Mouse (Mus musculus) forebrain, embryonic 11.5 days (tissue): ENCODE data around the gene Slc5a11. TPM values are rescaled to one million over a fixed set of nuclear protein-coding genes. Genes with fewer than 3 reads are reported as not detected.

Source experiments
- ATAC-seq: fragments of 200-750 bp; cut with Nextera tagmentation; replicated peaks from 2 replicates; pipeline ENCODE4 v1.8.0; 2017; ENCODE audit warnings: moderate TSS enrichment; ENCODE audit not compliant: low FRiP score
- DNase-seq: peaks from one replicate; pipeline ENCODE4 v3.0.0-alpha.2; 2017; ENCODE audit warnings: low spot score
- H3K27ac ChIP-seq: fragments of 300-500 bp; sonication (generic); 2 replicates; pipeline ENCODE4 v1.5.1; 2014; ENCODE audit warnings: low read depth, low read length
- H3K27me3 ChIP-seq: fragments of 300-500 bp; sonication (generic); 2 replicates; pipeline ENCODE4 v1.6.1; 2014; ENCODE audit warnings: mild to moderate bottlenecking, low read length, mixed read lengths; ENCODE audit not compliant: control insufficient read depth, insufficient read depth
- H3K36me3 ChIP-seq: fragments of 300-500 bp; sonication (generic); 2 replicates; pipeline ENCODE4 v1.6.1; 2014; ENCODE audit warnings: mild to moderate bottlenecking, low read length, moderate library complexity, mixed read lengths; ENCODE audit not compliant: control insufficient read depth, insufficient read depth
- H3K4me1 ChIP-seq: fragments of 300-500 bp; sonication (generic); replicated peaks from 2 replicates; pipeline ENCODE4 v1.6.1; 2014; ENCODE audit warnings: low read length, mixed read lengths; ENCODE audit not compliant: control insufficient read depth, insufficient read depth
- H3K4me2 ChIP-seq: fragments of 300-500 bp; sonication (generic); 2 replicates; pipeline ENCODE4 v1.6.1; 2014; ENCODE audit warnings: low read depth, mild to moderate bottlenecking, low read length, moderate library complexity, mixed read lengths; ENCODE audit not compliant: severe bottlenecking
- H3K4me3 ChIP-seq: fragments of 300-500 bp; sonication (generic); 2 replicates; pipeline ENCODE4 v1.5.1; 2014; ENCODE audit warnings: low read depth, low read length
- H3K9ac ChIP-seq: fragments of 300-500 bp; sonication (generic); 2 replicates; pipeline ENCODE4 v1.6.1; 2014; ENCODE audit warnings: low read length
- H3K9me3 ChIP-seq: fragments of 300-500 bp; sonication (generic); 2 replicates; pipeline ENCODE4 v1.6.1; 2016; ENCODE audit warnings: low read length, mixed read lengths; ENCODE audit not compliant: control insufficient read depth
- WGBS: fragments of 180-500 bp; shearing (Covaris S2); extraction: QIAGEN DNeasy Blood & Tissue Kit; methylation state at CpG from one replicate; pipeline ENCODE4 v1.1.7; 2014; 5-methylcytosine and 5-hydroxymethylcytosine counted together
- polyA plus RNA-seq: library from polyadenylated mRNA; unstranded; fragments of >200 nt; fragmentation: Nextera tagmentation; extraction: Ambion mirVana; gene quantifications from 2 replicates; pipeline ENCODE4 v1.2.1, GENCODE M21; 2014

Gene Slc5a11
- polyA plus RNA-seq: not detected in 2 replicates

DNA sequence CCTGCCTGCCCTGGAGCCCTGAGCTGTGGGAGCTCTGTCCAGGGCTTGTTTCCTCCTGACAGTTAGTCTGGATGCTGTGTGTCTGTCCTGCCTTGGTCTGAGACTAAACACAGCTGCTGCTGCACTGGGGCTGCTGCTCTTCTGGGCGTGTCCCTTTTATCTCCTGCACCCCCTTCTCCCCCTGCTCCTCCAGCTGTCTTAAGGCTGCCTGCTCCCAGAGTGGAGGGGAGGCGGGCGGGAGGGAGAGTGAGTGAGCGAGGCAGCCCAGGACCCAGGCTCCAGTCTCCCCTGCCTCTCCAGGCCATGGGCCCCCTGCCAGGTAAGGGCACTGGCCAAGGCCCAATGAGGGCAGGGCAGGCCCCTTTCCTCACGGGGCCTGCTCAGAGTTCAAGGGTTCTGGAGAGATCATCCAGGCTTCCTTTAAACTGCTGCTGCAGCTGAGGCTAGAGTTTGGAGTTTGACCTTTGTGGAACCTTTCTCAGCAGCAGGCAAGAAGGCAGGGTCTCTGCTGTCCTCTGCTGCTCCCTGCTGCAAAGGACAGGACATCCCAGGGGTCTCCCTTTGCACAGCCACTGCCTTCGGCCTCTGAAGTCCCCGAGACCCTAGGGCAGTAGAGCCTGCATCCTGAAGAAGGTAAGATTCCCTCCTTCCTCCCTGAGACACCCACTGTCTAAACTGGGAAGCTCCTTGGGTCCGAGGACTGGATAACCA lies at the start of gene Slc5a11:
Gene Slc5a11, plus strand, starts transcription at position 416 of the 711 bp plus-strand sequence.
- no peak within 1 kb of the TSS for H3K9ac ChIP-seq
- no peak within 1 kb of the TSS for H3K27ac ChIP-seq
- WGBS: 40% methylated on average over 8 of the region's 8 CpGs
- no peaks in the 10 kb centered on the region for H3K27me3 ChIP-seq
- H3K4me1 ChIP-seq: 0 out of 2 replicates have a peak, but pooled peaks cover 6% of the 10 kb centered on the region
- ATAC-seq (no peak), DNase-seq (peak; percentile 46)
- no peaks in the 10 kb centered on the region for H3K9me3 ChIP-seq
- H3K36me3 ChIP-seq: no peaks in the 10 kb centered on the region
- H3K4me2 ChIP-seq: no peak within 1 kb of the TSS
- no peak within 1 kb of the TSS for H3K4me3 ChIP-seq

DNA sequence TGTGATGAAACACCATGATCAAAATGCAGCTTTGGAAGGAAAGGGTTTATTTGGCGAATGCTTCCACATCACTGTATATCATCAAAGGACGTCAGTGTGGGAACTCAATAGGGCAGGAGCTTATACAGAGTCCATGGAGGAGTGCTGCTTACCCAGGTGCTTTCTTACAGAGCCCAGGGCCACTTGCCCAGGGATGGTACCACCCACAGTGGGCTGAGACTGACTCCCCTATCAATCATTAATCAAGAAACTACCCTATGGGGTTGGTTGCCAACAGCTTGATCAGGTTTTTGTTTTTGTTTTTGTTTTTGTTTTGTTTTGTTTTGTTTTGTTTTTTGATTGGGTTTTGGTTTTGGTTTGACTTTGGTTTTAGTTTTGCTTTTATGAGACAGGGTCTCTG lies 47.1 kb upstream of the Slc5a11 start:
- Histone ChIP-seq H3K4me2 (no peak overlapping the region), H3K9ac (no peak overlapping the region), H3K36me3 (peaks cover 23% of the 10 kb centered on the region), H3K27me3 (no peaks in the 10 kb centered on the region), H3K27ac (no peak overlapping the region), H3K9me3 (no peaks in the 10 kb centered on the region), H3K4me1 (no peaks in the 10 kb centered on the region), H3K4me3 (no peak overlapping the region)
- 90% methylated on average over 2 of the region's 2 CpGs for WGBS
- no peak for DNase-seq
- ATAC-seq: no peak

GRCm38 (mm10) chr7:123169618-123170017 lies 45.0 kb upstream of the Slc5a11 start:
- Histone ChIP-seq H3K9ac (no peak overlapping the region), H3K27ac (no peak overlapping the region), H3K4me1 (no peaks in the 10 kb centered on the region), H3K36me3 (peaks cover 19% of the 10 kb centered on the region), H3K27me3 (no peaks in the 10 kb centered on the region), H3K9me3 (no peaks in the 10 kb centered on the region), H3K4me3 (no peak overlapping the region), H3K4me2 (no peak overlapping the region)
- DNase-seq: no peak
- WGBS: 95% methylated on average over 2 of the region's 2 CpGs
- ATAC-seq: no peak

DNA sequence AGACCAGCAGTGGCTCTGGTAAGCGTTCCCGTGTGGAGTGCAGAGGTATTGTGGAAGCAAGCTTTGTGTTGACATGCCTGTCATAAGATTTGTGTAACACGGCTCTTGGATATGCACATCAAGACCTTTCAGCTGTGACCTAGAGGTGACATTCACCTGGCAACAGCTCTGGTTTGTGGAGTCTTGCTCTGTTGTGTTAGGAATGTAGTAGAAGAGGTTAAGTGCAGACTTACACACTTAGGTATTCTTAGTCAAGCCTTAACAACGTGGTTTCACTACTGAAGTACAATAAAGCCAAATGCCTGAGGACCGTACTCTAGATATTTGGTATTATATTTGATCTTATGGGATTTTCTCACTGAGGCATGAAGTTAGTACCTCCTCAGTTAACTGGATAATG lies 42.5 kb upstream of the Slc5a11 start:
- Histone ChIP-seq H3K9me3 (no peaks in the 10 kb centered on the region), H3K27ac (no peak overlapping the region), H3K27me3 (no peaks in the 10 kb centered on the region), H3K4me3 (no peak overlapping the region), H3K4me1 (no peaks in the 10 kb centered on the region), H3K36me3 (peaks cover 20% of the 10 kb centered on the region), H3K4me2 (no peak overlapping the region), H3K9ac (no peak overlapping the region)
- 92% methylated on average over 5 of the region's 5 CpGs for WGBS
- ATAC-seq (no peak), DNase-seq (no peak)

DNA sequence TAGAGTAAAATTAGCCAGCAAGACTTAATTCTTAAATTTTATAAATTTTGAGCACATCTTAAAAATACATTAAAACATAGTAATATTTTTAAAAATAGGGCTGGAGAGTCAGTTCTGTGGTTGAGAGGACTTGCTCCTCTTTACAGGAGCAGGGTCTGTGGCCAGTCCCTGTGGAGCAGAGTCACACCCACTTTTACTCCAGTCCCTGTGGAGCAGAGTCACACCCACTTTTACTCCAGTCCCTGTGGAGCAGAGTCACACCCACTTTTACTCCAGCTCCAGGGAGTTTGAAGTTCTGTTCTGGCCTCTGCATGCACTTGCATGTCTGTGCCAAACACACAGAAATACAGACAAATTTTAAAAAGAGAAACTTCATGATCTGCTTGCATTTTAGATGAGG lies 37.4 kb upstream of the Slc5a11 start:
- no peak overlapping the region for H3K27ac ChIP-seq
- H3K9me3 ChIP-seq: no peaks in the 10 kb centered on the region
- no peak overlapping the region for H3K4me2 ChIP-seq
- no peak overlapping the region for H3K4me3 ChIP-seq
- no peaks in the 10 kb centered on the region for H3K4me1 ChIP-seq
- ATAC-seq: no peak
- H3K9ac ChIP-seq: no peak overlapping the region
- no peak for DNase-seq
- peaks cover 25% of the 10 kb centered on the region for H3K36me3 ChIP-seq
- H3K27me3 ChIP-seq: no peaks in the 10 kb centered on the region

- Histone ChIP-seq H3K27me3 (no peaks in the 10 kb centered on the region), H3K9ac (no peak overlapping the region), H3K4me3 (no peak overlapping the region), H3K4me2 (no peak overlapping the region), H3K4me1 (no peaks in the 10 kb centered on the region), H3K9me3 (no peaks in the 10 kb centered on the region), H3K27ac (no peak overlapping the region), H3K36me3 (peaks cover 21% of the 10 kb centered on the region)
- ATAC-seq: no peak
- WGBS: 94% methylated on average over 20 of the region's 20 CpGs
- no peak for DNase-seq
Measured at GRCm38 (mm10) chr7:123181787-123182701, 32.5 kb upstream of the Slc5a11 start.

GRCm38 (mm10) chr7:123184891-123185290 lies 29.7 kb upstream of the Slc5a11 start:
- peaks cover 27% of the 10 kb centered on the region for H3K36me3 ChIP-seq

GRCm38 (mm10) chr7:123186463-123186862 lies 28.1 kb upstream of the Slc5a11 start:
- 92% methylated on average over 6 of the region's 6 CpGs for WGBS
- Histone ChIP-seq H3K36me3 (peaks cover 18% of the 10 kb centered on the region), H3K4me3 (no peak overlapping the region), H3K4me2 (no peak overlapping the region), H3K9me3 (no peaks in the 10 kb centered on the region), H3K27ac (no peak overlapping the region), H3K27me3 (no peaks in the 10 kb centered on the region), H3K4me1 (no peaks in the 10 kb centered on the region), H3K9ac (no peak overlapping the region)
- no peak for ATAC-seq
- DNase-seq: no peak

More at GRCm38 (mm10) chr7:123184891-123185290, 29.7 kb upstream of the Slc5a11 start:
- H3K4me2 ChIP-seq: no peak overlapping the region
- H3K4me1 ChIP-seq: no peaks in the 10 kb centered on the region
- H3K27ac ChIP-seq: no peak overlapping the region
- ATAC-seq (no peak), DNase-seq (no peak)
- WGBS: 94% methylated on average over 1 of the region's 1 CpGs
- H3K9ac ChIP-seq: no peak overlapping the region
- H3K9me3 ChIP-seq: no peaks in the 10 kb centered on the region
- H3K4me3 ChIP-seq: no peak overlapping the region
- no peaks in the 10 kb centered on the region for H3K27me3 ChIP-seq
